Mouse (Mus musculus) MEL (cell line): Measurements from ENCODE around the gene Zfp536. TPM values are rescaled to one million over a fixed set of nuclear protein-coding genes. Genes with fewer than 3 reads are reported as not detected.
"Not testable (repeated sequence)": the region's sequence is repeated elsewhere in the genome, so short reads cannot be mapped to it uniquely, and the experiment has no call there.

Source experiments
- DNase-seq: peaks from one replicate; pipeline ENCODE4 v3.0.0; 2011; ENCODE audit warnings: low read depth, low spot score
- H3K27ac ChIP-seq: 2 replicates; pipeline ENCODE4 v1.5.1; 2012; ENCODE audit warnings: low read depth, mild to moderate bottlenecking, control low read depth, low read length, moderate library complexity; ENCODE audit not compliant: control insufficient read depth
- H3K27me3 ChIP-seq, 2 experiments: fragments of 150-350 bp in 1 of 2; sonication (generic) in 1 of 2; 2 replicates each; pipeline ENCODE4 v1.6.1; 2012; ENCODE audit warnings: low read length in 2 of 2, mild to moderate bottlenecking in 2 of 2, improper control_type of control experiment in 1 of 2, moderate library complexity in 1 of 2; ENCODE audit not compliant: insufficient read depth in 2 of 2, control insufficient read depth in 1 of 2
- H3K36me3 ChIP-seq, 2 experiments: 2 replicates each; pipeline ENCODE4 v1.6.1; 2012 to 2014; ENCODE audit warnings: low read length in 2 of 2, improper control_type of control experiment in 1 of 2, inconsistent platforms in 1 of 2, mild to moderate bottlenecking in 1 of 2; ENCODE audit not compliant: insufficient read depth in 2 of 2, control insufficient read depth in 1 of 2
- H3K4me1 ChIP-seq, 2 experiments: fragments of 150-350 bp in 1 of 2; sonication (generic) in 1 of 2; 2 replicates each; pipeline ENCODE4 v1.6.1; 2012; ENCODE audit warnings: low read length in 2 of 2, improper control_type of control experiment in 1 of 2, mild to moderate bottlenecking in 1 of 2; ENCODE audit not compliant: insufficient read depth in 2 of 2, control insufficient read depth in 1 of 2
- H3K4me3 ChIP-seq, 2 experiments: fragments of 150-350 bp in 1 of 2; sonication (generic) in 1 of 2; 2 replicates each; pipeline ENCODE4 v1.5.1; 2012; ENCODE audit warnings: low read depth in 2 of 2, low read length in 2 of 2, mild to moderate bottlenecking in 2 of 2, moderate library complexity in 2 of 2, control low read depth in 1 of 2, improper control_type of control experiment in 1 of 2; ENCODE audit not compliant: control insufficient read depth in 1 of 2, insufficient read depth in 1 of 2
- H3K79me2 ChIP-seq: 2 replicates; pipeline ENCODE4 v1.6.1; 2012; ENCODE audit warnings: mild to moderate bottlenecking, low read length, moderate library complexity; ENCODE audit not compliant: control insufficient read depth, poor library complexity, insufficient read depth
- H3K9ac ChIP-seq: 2 replicates; pipeline ENCODE4 v1.6.1; 2012; ENCODE audit warnings: low read depth, mild to moderate bottlenecking, control low read depth, low read length, moderate library complexity; ENCODE audit not compliant: control insufficient read depth, poor library complexity, severe bottlenecking
- H3K9me3 ChIP-seq: fragments of 150-350 bp; sonication (generic); replicated peaks from 2 replicates; pipeline ENCODE4 v1.6.1; 2012; ENCODE audit warnings: mild to moderate bottlenecking, low read length, improper control_type of control experiment, moderate library complexity; ENCODE audit not compliant: insufficient read depth
- CHD1 ChIP-seq: IDR thresholded peaks from 2 replicates; pipeline ENCODE4 v1.6.1; 2012; ENCODE audit warnings: low read depth, mild to moderate bottlenecking, inconsistent platforms, low read length, improper control_type of control experiment
- CHD2 ChIP-seq: IDR thresholded peaks from 2 replicates; pipeline ENCODE4 v1.6.1; 2011; ENCODE audit warnings: low read length, improper control_type of control experiment
- E2F4 ChIP-seq: IDR thresholded peaks from 2 replicates; pipeline ENCODE4 v1.6.1; 2011; ENCODE audit warnings: low read depth, low read length, improper control_type of control experiment, borderline replicate concordance
- HCFC1 ChIP-seq: IDR thresholded peaks from 2 replicates; pipeline ENCODE4 v1.6.1; 2012; ENCODE audit warnings: low read depth, mild to moderate bottlenecking, inconsistent platforms, low read length, improper control_type of control experiment, moderate library complexity
- MAFK ChIP-seq: IDR thresholded peaks from 2 replicates; pipeline ENCODE4 v1.6.1; 2011; ENCODE audit warnings: low read depth, mild to moderate bottlenecking, low read length, improper control_type of control experiment, borderline replicate concordance
- MAX ChIP-seq: IDR thresholded peaks from 2 replicates; pipeline ENCODE4 v1.6.1; 2011; ENCODE audit warnings: low read length, improper control_type of control experiment
- MXI1 ChIP-seq: IDR thresholded peaks from 2 replicates; pipeline ENCODE4 v1.6.1; 2011; ENCODE audit warnings: mild to moderate bottlenecking, low read depth, low read length, improper control_type of control experiment
- MYC ChIP-seq: IDR thresholded peaks from 2 replicates; pipeline ENCODE4 v1.6.1; 2011; ENCODE audit warnings: low read depth, mild to moderate bottlenecking, low read length, improper control_type of control experiment, moderate library complexity
- NELFE ChIP-seq: IDR thresholded peaks from 2 replicates; pipeline ENCODE4 v1.6.1; 2011; ENCODE audit warnings: low read depth, low read length, improper control_type of control experiment
- POLR2AphosphoS5 ChIP-seq: IDR thresholded peaks from 2 replicates; pipeline ENCODE4 v1.6.1; 2012; ENCODE audit warnings: low read depth, borderline replicate concordance, mild to moderate bottlenecking, inconsistent platforms, low read length, moderate library complexity, mixed read lengths
- RAD21 ChIP-seq: IDR thresholded peaks from 2 replicates; pipeline ENCODE4 v1.6.1; 2011; ENCODE audit warnings: mild to moderate bottlenecking, low read depth, low read length, improper control_type of control experiment
- SIN3A ChIP-seq: IDR thresholded peaks from 2 replicates; pipeline ENCODE4 v1.6.1; 2012; ENCODE audit warnings: low read length, improper control_type of control experiment, inconsistent platforms
- UBTF ChIP-seq: IDR thresholded peaks from 2 replicates; pipeline ENCODE4 v1.6.1; 2012; ENCODE audit warnings: low read depth, mild to moderate bottlenecking, inconsistent platforms, low read length, improper control_type of control experiment, moderate library complexity, borderline replicate concordance; ENCODE audit not compliant: insufficient read depth
- USF1 ChIP-seq: IDR thresholded peaks from 2 replicates; pipeline ENCODE4 v1.6.1; 2014; ENCODE audit warnings: low read depth, mild to moderate bottlenecking, inconsistent platforms, low read length, improper control_type of control experiment, moderate library complexity
- USF2 ChIP-seq, 2 experiments: IDR thresholded peaks; 2 replicates each; pipeline ENCODE4 v1.6.1; 2011 to 2012; ENCODE audit warnings: improper control_type of control experiment in 2 of 2, low read length in 2 of 2, borderline replicate concordance in 1 of 2, inconsistent platforms in 1 of 2, low read depth in 1 of 2, mild to moderate bottlenecking in 1 of 2; ENCODE audit not compliant: insufficient read depth in 1 of 2
- ZC3H11A ChIP-seq: IDR thresholded peaks from 2 replicates; pipeline ENCODE4 v1.6.1; 2012; ENCODE audit warnings: low read depth, mild to moderate bottlenecking, inconsistent platforms, low read length, improper control_type of control experiment
- ZKSCAN1 ChIP-seq: IDR thresholded peaks from 2 replicates; pipeline ENCODE4 v1.6.1; 2012; ENCODE audit warnings: low read depth, mild to moderate bottlenecking, inconsistent platforms, low read length, improper control_type of control experiment, moderate library complexity
- polyA plus RNA-seq, 2 experiments: library from polyadenylated mRNA; stranded (reverse) in 1 of 2; unstranded in 1 of 2; fragments of >175 nt in 1 of 2; fragments of >200 nt in 1 of 2; gene quantifications; 2 replicates each; pipeline versions ENCODE4 v1.2.1 to v1.2.4; 2012; ENCODE audit warnings: low replicate concordance in 2 of 2, low read depth in 1 of 2; ENCODE audit not compliant: insufficient read length in 2 of 2, insufficient read depth in 1 of 2, missing spikeins in 1 of 2
- total RNA-seq: library from RNA; depleted of rRNA; stranded (reverse); fragments of 300-350 nt; gene quantifications from 2 replicates; pipeline ENCODE4 v1.2.3, GENCODE M21; 2012

The Zfp536 gene
- total and polyA plus RNA-seq, 3 experiments: not detected

- Histone ChIP-seq H3K79me2 (no peaks in the 10 kb centered on the region), H3K27me3 (no peaks in the 10 kb centered on the region), H3K27ac (no peak overlapping the region), H3K9me3 (no peaks in the 10 kb centered on the region), H3K36me3 (no peaks in the 10 kb centered on the region), H3K4me1 (no peaks in the 10 kb centered on the region), H3K4me3 (no peak overlapping the region), H3K9ac (no peak overlapping the region)
- TF ChIP-seq USF2 (IDR thresholded peaks at IDR 0.05; ENCODE audit: borderline replicate concordance in 1 of 2, insufficient read depth in 1 of 2, low read depth in 1 of 2, low read length in 2 of 2) (no peak), E2F4 (no peak), SIN3A (no peak), USF1 (no peak), UBTF (no peak), MAFK (no peak), HCFC1 (no peak), ZC3H11A (no peak), CHD2 (no peak), MXI1 (no peak), ZKSCAN1 (no peak)
- DNase-seq: no peak
Observed at GRCm38 (mm10) chr7:37716626-37717025, 56.8 kb downstream of the Zfp536 start.

- Histone ChIP-seq H3K27ac (no peak overlapping the region), H3K4me3 (no peak overlapping the region), H3K27me3 (no peaks in the 10 kb centered on the region), H3K9ac (no peak overlapping the region), H3K36me3 (no peaks in the 10 kb centered on the region), H3K4me1 (no peaks in the 10 kb centered on the region), H3K9me3 (no peaks in the 10 kb centered on the region), H3K79me2 (no peaks in the 10 kb centered on the region)
- no peak for DNase-seq
- TF ChIP-seq MYC (no peak), POLR2AphosphoS5 (no peak), MAX (no peak), RAD21 (no peak), MXI1 (no peak), NELFE (no peak), CHD1 (no peak)
Observed at GRCm38 (mm10) chr7:37704464-37704863, 69.0 kb downstream of the Zfp536 start.

- not testable (repeated sequence) for DNase-seq, H3K36me3 ChIP-seq, H3K27me3 ChIP-seq, H3K4me3 ChIP-seq, H3K9me3 ChIP-seq, H3K79me2 ChIP-seq, H3K27ac ChIP-seq, H3K9ac ChIP-seq, H3K4me1 ChIP-seq
Observed at GRCm38 (mm10) chr7:37697378-37697777, 76.1 kb downstream of the Zfp536 start.
